Mouse (Mus musculus) ES-Bruce4 (cell line): ENCODE measurements at regions not wholly inside any gene's neighbourhood (a gene's known extent, or its start where the extent isn't known, plus 50 kb on each side); places are given as distances from the start of the nearest gene placed in this dataset.

Experiments
- H3K27ac ChIP-seq: 2 replicates; pipeline ENCODE4 v1.5.1; 2012; ENCODE audit warnings: low read length, inconsistent platforms; ENCODE audit not compliant: insufficient read depth
- H3K27me3 ChIP-seq: 2 replicates; pipeline ENCODE4 v1.6.1; 2012; ENCODE audit warnings: mild to moderate bottlenecking, low read length, inconsistent platforms; ENCODE audit not compliant: control insufficient read depth, poor library complexity, insufficient read depth, severe bottlenecking
- H3K36me3 ChIP-seq: 2 replicates; pipeline ENCODE4 v1.6.1; 2012; ENCODE audit warnings: inconsistent platforms, mild to moderate bottlenecking, low read length, moderate library complexity; ENCODE audit not compliant: control insufficient read depth, poor library complexity, insufficient read depth, severe bottlenecking
- H3K4me1 ChIP-seq: one replicate; pipeline ENCODE4 v1.8.1; 2011; ENCODE audit warnings: low read length; ENCODE audit not compliant: control insufficient read depth, insufficient read depth
- H3K4me3 ChIP-seq: 2 replicates; pipeline ENCODE4 v1.5.1; 2011; ENCODE audit warnings: low read depth, mild to moderate bottlenecking, low read length
- H3K9ac ChIP-seq: 2 replicates; pipeline ENCODE4 v1.6.1; 2012; ENCODE audit warnings: low read depth, mild to moderate bottlenecking, inconsistent platforms; ENCODE audit not compliant: poor library complexity, severe bottlenecking
- H3K9me3 ChIP-seq: replicated peaks from 2 replicates; pipeline ENCODE4 v1.6.1; 2012; ENCODE audit warnings: mild to moderate bottlenecking, low read length, inconsistent platforms; ENCODE audit not compliant: control insufficient read depth, poor library complexity, insufficient read depth, severe bottlenecking
- CTCF ChIP-seq: IDR thresholded peaks from one replicate; pipeline ENCODE4 v1.8.1; 2011; ENCODE audit warnings: low read depth, low read length
- EP300 ChIP-seq: IDR thresholded peaks from 2 replicates; pipeline ENCODE4 v1.6.1; 2011; ENCODE audit warnings: low read depth, low read length; ENCODE audit not compliant: insufficient read depth
- POLR2A ChIP-seq: IDR thresholded peaks from one replicate; pipeline ENCODE4 v1.8.1; 2011; ENCODE audit warnings: low read length; ENCODE audit not compliant: insufficient read depth

- no peak overlapping the region for H3K9ac ChIP-seq
- H3K36me3 ChIP-seq, result no peaks in the 10 kb centered on the region
- TF ChIP-seq CTCF (no peak), POLR2A (no peak), EP300 (no peak)
- no peaks in the 10 kb centered on the region for H3K27me3 ChIP-seq
- no peaks in the 10 kb centered on the region for H3K9me3 ChIP-seq
- H3K4me3 ChIP-seq, result no peak overlapping the region
- no peak overlapping the region for H3K27ac ChIP-seq
- peaks cover 1% of the 10 kb centered on the region for H3K4me1 ChIP-seq
Measured at GRCm38 (mm10) chr15:11539485-11539884, 140.0 kb upstream of the Tars start.

DNA sequence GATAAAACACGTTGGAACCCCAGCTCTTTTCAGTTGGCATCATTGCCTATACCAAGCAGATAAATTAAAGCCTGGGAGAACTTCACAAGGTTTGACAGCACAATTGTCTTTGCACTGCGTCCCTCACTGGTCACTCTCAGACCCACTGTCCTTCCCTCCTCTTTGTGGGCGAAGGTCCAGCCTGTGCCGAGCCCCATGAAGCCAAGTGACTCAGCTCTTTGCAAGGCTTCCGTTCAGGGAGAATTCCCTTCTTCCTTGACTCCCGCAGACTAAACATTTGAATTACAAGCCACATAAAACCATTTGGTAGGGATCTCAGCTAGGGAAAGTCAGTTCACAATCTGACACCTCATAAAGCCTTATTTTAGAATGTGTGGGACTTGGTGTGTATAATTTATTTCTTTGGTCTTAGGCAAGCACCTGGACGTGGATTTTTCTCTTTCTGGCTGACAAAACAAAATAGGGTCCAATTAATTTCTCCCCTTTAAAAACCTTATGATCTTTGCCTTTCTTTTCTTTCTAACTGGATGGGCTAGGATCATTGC, 136.7 kb upstream of the Tars start:
- TF ChIP-seq EP300 (no peak), POLR2A (no peak), CTCF (no peak)
- Histone ChIP-seq H3K27ac (no peak overlapping the region), H3K27me3 (no peaks in the 10 kb centered on the region), H3K36me3 (no peaks in the 10 kb centered on the region), H3K9ac (no peak overlapping the region), H3K4me1 (peaks cover 1% of the 10 kb centered on the region), H3K4me3 (no peak overlapping the region), H3K9me3 (no peaks in the 10 kb centered on the region)

DNA sequence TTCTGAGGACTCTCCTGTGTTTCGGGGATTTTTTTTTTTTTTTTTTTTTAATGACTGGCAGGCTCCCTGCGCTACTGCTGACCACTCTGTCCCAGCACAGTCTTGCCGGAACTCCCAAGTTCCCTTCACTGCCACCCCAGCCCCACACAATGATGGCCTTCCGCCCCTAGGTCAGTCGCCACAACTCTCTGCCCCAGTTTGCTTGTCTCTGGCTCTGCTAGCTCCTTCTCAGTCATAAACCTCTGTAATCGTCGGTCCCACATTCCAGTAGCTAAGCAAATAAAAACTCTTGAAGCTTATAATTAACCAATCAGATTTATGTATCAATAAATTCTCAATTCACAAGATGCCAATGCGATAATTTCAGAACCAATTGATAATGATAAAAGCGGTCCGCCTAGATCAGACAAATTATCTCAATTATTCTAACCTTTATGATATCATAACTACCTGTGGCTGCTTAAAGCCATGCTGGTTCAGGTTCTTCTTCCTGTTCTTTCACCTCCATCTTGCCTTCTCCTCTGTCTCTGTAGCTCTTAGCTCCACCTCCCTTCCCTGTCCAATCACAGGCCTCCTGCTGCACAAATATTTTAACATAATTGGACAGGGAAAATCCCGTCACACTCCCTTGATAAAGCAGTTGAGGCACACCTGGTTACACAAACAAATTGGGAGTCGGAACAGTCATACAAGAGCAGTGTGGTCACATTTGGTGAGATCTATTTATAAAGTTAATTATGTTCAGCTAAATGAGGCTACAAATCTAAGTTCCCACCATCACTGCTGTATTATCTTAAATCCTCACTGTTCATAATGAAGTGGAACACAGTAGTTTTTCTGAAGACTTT, 135.2 kb upstream of the Tars start:
- no peaks in the 10 kb centered on the region for H3K9me3 ChIP-seq
- peaks cover 1% of the 10 kb centered on the region for H3K4me1 ChIP-seq
- no peaks in the 10 kb centered on the region for H3K27me3 ChIP-seq
- no peak overlapping the region for H3K9ac ChIP-seq
- H3K4me3 ChIP-seq, result no peak overlapping the region
- TF ChIP-seq POLR2A, result no peak
- no peak for TF ChIP-seq EP300
- TF ChIP-seq CTCF, result no peak
- H3K36me3 ChIP-seq, result no peaks in the 10 kb centered on the region
- no peak overlapping the region for H3K27ac ChIP-seq

DNA sequence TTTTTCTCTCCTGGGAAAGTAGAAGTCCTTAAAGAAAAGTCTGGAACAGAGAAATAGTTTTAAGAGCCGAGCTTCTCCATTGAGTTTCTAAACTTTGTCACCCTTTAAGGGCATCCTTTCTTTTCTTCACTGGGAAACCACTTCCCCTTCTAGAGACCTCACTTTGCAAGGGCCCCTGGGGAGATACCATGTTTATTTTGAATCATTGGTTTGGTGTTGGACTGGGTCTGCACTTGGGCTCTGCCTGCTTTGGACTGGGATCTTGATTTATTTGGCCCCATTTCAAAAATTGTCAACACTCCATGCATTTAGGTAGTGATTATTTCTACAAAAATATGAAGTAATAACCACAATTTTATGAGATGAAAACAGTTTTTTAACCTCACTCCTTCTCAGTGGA, 134.2 kb upstream of the Tars start:
- Histone ChIP-seq H3K27me3 (no peaks in the 10 kb centered on the region), H3K27ac (no peak overlapping the region), H3K4me1 (peaks cover 1% of the 10 kb centered on the region), H3K36me3 (no peaks in the 10 kb centered on the region), H3K9me3 (no peaks in the 10 kb centered on the region), H3K4me3 (no peak overlapping the region), H3K9ac (no peak overlapping the region)
- TF ChIP-seq CTCF (no peak), EP300 (no peak), POLR2A (no peak)

GRCm38 (mm10) chr15:11533002-11533610, 133.6 kb upstream of the Tars start:
- no peak overlapping the region for H3K27ac ChIP-seq
- H3K4me3 ChIP-seq, result no peak overlapping the region
- H3K9ac ChIP-seq, result no peak overlapping the region
- TF ChIP-seq POLR2A, result no peak
- TF ChIP-seq EP300, result no peak
- no peak for TF ChIP-seq CTCF
- H3K9me3 ChIP-seq, result no peaks in the 10 kb centered on the region
- peaks cover 1% of the 10 kb centered on the region for H3K4me1 ChIP-seq
- H3K27me3 ChIP-seq, result no peaks in the 10 kb centered on the region
- H3K36me3 ChIP-seq, result no peaks in the 10 kb centered on the region

DNA sequence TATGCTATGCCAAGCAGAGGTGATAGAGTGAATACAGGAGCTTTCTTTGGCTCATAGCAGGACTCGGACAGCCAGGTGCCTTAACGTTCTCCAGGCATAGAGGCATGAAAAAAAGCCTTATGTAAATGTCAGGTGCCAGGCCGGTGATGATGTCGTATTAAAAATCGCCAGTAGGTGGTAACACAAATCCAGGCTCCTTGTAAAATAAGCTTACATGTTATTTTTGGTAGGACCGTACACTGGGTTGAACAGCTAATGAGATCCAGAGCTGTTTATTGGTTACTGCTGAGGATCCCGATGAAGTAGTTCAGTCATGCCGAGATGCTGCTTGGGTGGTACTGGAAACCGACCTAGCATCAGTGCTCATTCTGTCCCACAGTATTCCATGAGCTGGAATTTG, 133.1 kb upstream of the Tars start:
- H3K27ac ChIP-seq, result no peak overlapping the region
- no peak overlapping the region for H3K9ac ChIP-seq
- no peak overlapping the region for H3K4me3 ChIP-seq
- peaks cover 1% of the 10 kb centered on the region for H3K4me1 ChIP-seq
- TF ChIP-seq CTCF (no peak), POLR2A (no peak), EP300 (no peak)
- no peaks in the 10 kb centered on the region for H3K36me3 ChIP-seq
- H3K9me3 ChIP-seq, result no peaks in the 10 kb centered on the region
- H3K27me3 ChIP-seq, result no peaks in the 10 kb centered on the region
